Mouse (Mus musculus) liver, adult 2 months (tissue): ENCODE measurements around the gene Tnnc2. TPM values are rescaled to one million over a fixed set of nuclear protein-coding genes. Genes with fewer than 3 reads are reported as not detected.

Source experiments
- DNase-seq: peaks from one replicate; pipeline ENCODE4 v3.0.0-alpha.2; 2011; ENCODE audit warnings: low read depth, low spot score; ENCODE audit errors: extremely low read depth
- H3K27ac ChIP-seq: fragments of 200-500 bp; replicated peaks from 2 replicates; pipeline ENCODE4 v1.5.1; 2012; ENCODE audit warnings: low read depth, mild to moderate bottlenecking, control low read depth, inconsistent platforms, low read length; ENCODE audit not compliant: insufficient read depth
- H3K27me3 ChIP-seq: fragments of 200-500 bp; 2 replicates; pipeline ENCODE4 v1.6.1; 2012; ENCODE audit warnings: mild to moderate bottlenecking, moderate library complexity, low read length, inconsistent platforms; ENCODE audit not compliant: control insufficient read depth, insufficient read depth
- H3K36me3 ChIP-seq: fragments of 200-500 bp; 2 replicates; pipeline ENCODE4 v1.6.1; 2012; ENCODE audit warnings: low read length, inconsistent platforms; ENCODE audit not compliant: control insufficient read depth, insufficient read depth
- H3K4me1 ChIP-seq: fragments of 200-500 bp; 2 replicates; pipeline ENCODE4 v1.6.1; 2011; ENCODE audit warnings: low read length; ENCODE audit not compliant: control insufficient read depth, insufficient read depth
- H3K4me3 ChIP-seq: fragments of 200-500 bp; 2 replicates; pipeline ENCODE4 v1.5.1; 2011; ENCODE audit warnings: low read depth, mild to moderate bottlenecking, control low read depth, low read length, moderate library complexity; ENCODE audit not compliant: insufficient read depth
- H3K79me2 ChIP-seq: fragments of 200-500 bp; 2 replicates; pipeline ENCODE4 v1.6.1; 2012; ENCODE audit warnings: inconsistent platforms, mild to moderate bottlenecking, low read length, moderate library complexity; ENCODE audit not compliant: control insufficient read depth, insufficient read depth
- H3K9ac ChIP-seq: fragments of 200-500 bp; 2 replicates; pipeline ENCODE4 v1.6.1; 2012; ENCODE audit warnings: low read depth, mild to moderate bottlenecking, control low read depth, inconsistent platforms, low read length
- CTCF ChIP-seq: fragments of 200-500 bp; IDR thresholded peaks from 2 replicates; pipeline ENCODE4 v1.5.1; 2011; ENCODE audit warnings: low read depth, low read length, control low read depth
- POLR2A ChIP-seq: fragments of 200-500 bp; IDR thresholded peaks from 2 replicates; pipeline ENCODE4 v1.6.1; 2011; ENCODE audit warnings: low read length, control low read depth; ENCODE audit not compliant: insufficient read depth; ENCODE audit errors: extremely low read depth
- WGBS: fragments of 180-500 bp; shearing (Covaris S2); methylation state at CpG from one replicate; pipeline ENCODE4 v1.1.7; 2018; 5-methylcytosine and 5-hydroxymethylcytosine counted together
- polyA plus RNA-seq: library from polyadenylated mRNA; depleted of rRNA; stranded (reverse); fragments of >200 nt; gene quantifications from 2 replicates; pipeline ENCODE4 v1.2.3, GENCODE M21; 2012
- total RNA-seq: library from RNA; depleted of rRNA; stranded (reverse); fragments of >200 nt; gene quantifications from 2 replicates; pipeline ENCODE4 v1.2.3, GENCODE M21; 2014

The Tnnc2 gene
- total and polyA plus RNA-seq, 2 experiments: 6.1 TPM; not detected in 1

DNA sequence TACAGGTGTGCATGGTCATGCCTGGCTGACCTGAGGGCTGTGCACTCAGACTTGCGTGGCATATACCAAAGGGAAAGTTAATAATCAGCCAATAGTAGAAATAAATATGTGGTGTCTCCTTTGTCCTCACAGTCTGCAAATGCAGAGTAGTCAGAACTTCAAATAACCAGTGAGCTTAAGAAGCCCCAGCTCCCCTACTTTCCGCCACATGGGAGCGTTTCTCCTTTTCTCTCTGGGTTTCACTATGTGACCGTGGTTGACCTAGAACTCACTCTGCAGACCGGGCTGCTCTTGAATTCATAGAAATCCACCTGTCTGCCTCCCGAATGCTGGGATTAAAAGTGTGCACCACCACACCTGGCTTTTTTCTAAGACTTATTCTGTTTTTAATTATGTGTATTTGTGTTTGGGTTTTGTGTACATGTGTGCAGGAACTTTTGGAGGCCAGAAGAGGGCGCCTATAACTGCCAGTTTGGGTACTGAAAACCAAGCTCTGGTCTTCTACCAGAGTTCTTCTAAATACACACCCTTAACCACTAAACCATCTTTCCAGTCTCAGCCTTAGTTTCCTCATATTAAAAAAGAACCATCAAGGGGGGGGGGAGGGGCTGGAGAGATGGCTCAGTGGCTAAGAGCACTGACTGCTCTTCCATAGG is 4.3 kb upstream of the Tnnc2 start:
- WGBS: 75% methylated on average over 7 of the region's 7 CpGs
- no peak overlapping the region for H3K9ac ChIP-seq
- H3K36me3 ChIP-seq: no peaks in the 10 kb centered on the region
- H3K79me2 ChIP-seq: no peaks in the 10 kb centered on the region
- peak; percentile 31 for DNase-seq
- no peak overlapping the region for H3K27ac ChIP-seq
- peaks cover 10% of the 10 kb centered on the region for H3K4me1 ChIP-seq
- no peak overlapping the region for H3K4me3 ChIP-seq
- no peak for TF ChIP-seq POLR2A
- peak; percentile 23; the same call in 1 of the 2 replicates for TF ChIP-seq CTCF
- H3K27me3 ChIP-seq: no peaks in the 10 kb centered on the region

DNA sequence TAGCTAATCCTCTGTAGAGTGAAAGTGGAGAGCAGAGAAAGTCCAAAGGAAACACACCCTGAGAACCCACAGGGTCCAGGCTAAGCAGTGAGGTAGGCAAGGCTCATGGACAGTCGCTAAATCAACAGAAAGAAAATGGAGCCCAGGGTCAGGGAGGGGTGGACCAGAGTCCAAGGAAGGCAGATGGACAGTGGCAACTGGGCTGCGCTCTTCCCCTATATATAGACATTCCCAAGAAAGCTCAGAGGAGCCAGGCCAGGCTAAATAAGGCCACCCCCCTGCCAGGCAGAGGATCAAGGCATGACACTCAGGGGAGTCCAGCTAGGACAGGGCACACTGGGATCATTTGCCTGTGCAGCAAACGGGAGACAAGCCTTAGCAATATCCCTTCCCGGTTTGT is 2.1 kb upstream of the Tnnc2 start:
- WGBS: 75% methylated on average over 4 of the region's 4 CpGs
- no peak overlapping the region for H3K4me3 ChIP-seq

GRCm38 (mm10) chr2:164778809-164779208 is 958 bp downstream of the Tnnc2 start:
- 75% methylated on average over 7 of the region's 7 CpGs for WGBS
- Histone ChIP-seq H3K27ac (no peak overlapping the region), H3K9ac (no peak overlapping the region), H3K4me1 (no peaks in the 10 kb centered on the region), H3K4me3 (no peak overlapping the region), H3K79me2 (no peaks in the 10 kb centered on the region), H3K36me3 (no peaks in the 10 kb centered on the region), H3K27me3 (no peaks in the 10 kb centered on the region)
- no peak for TF ChIP-seq POLR2A
- TF ChIP-seq CTCF: no peak
- DNase-seq: no peak

More for the DNA sequence above, 2.1 kb upstream of the Tnnc2 start:
- TF ChIP-seq POLR2A (no peak), CTCF (no peak)
- Histone ChIP-seq H3K79me2 (no peaks in the 10 kb centered on the region), H3K4me1 (peaks cover 8% of the 10 kb centered on the region), H3K27me3 (no peaks in the 10 kb centered on the region), H3K27ac (no peak overlapping the region), H3K9ac (no peak overlapping the region), H3K36me3 (no peaks in the 10 kb centered on the region)
- DNase-seq: no peak

GRCm38 (mm10) chr2:164778015-164778287 is 1.8 kb downstream of the Tnnc2 start:
- H3K27me3 ChIP-seq: no peaks in the 10 kb centered on the region
- WGBS: 83% methylated on average over 11 of the region's 11 CpGs

GRCm38 (mm10) chr2:164777246-164778014 is 2.3 kb downstream of the Tnnc2 start:
- TF ChIP-seq CTCF (no peak), POLR2A (no peak)
- H3K79me2 ChIP-seq: no peaks in the 10 kb centered on the region
- DNase-seq: no peak
- H3K4me1 ChIP-seq: no peaks in the 10 kb centered on the region
- no peaks in the 10 kb centered on the region for H3K36me3 ChIP-seq
- no peak overlapping the region for H3K27ac ChIP-seq
- H3K9ac ChIP-seq: no peak overlapping the region
- no peaks in the 10 kb centered on the region for H3K27me3 ChIP-seq
- no peak overlapping the region for H3K4me3 ChIP-seq
- WGBS: 81% methylated on average over 30 of the region's 30 CpGs

More at GRCm38 (mm10) chr2:164778015-164778287, 1.8 kb downstream of the Tnnc2 start:
- Histone ChIP-seq H3K4me1 (no peaks in the 10 kb centered on the region), H3K4me3 (no peak overlapping the region), H3K79me2 (no peaks in the 10 kb centered on the region), H3K27ac (no peak overlapping the region), H3K36me3 (no peaks in the 10 kb centered on the region), H3K9ac (no peak overlapping the region)
- no peak for DNase-seq
- TF ChIP-seq CTCF: no peak
- no peak for TF ChIP-seq POLR2A

DNA sequence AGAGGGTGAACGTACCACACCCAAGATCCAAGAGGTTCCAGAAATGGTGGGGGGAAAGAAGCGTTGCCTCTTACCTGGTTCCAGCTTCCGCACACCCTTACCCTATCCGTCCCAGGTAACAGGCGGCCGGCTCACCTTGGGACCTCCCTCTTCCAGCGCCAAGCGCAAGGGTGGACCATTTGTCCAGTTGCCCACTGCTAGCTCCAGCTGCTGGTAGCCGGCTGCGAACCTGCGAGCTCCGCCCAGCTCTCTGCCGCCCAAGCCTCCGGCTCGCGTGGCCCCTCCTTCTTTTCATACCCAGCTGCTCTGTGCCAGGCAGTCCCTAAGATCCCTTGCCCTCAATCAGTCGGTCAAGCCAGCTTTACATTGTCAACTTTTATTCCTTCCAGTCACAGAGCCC is 3.0 kb downstream of the Tnnc2 start:
- DNase-seq: no peak
- Histone ChIP-seq H3K36me3 (no peaks in the 10 kb centered on the region), H3K4me3 (no peak overlapping the region), H3K79me2 (no peaks in the 10 kb centered on the region), H3K9ac (no peak overlapping the region), H3K27ac (no peak overlapping the region), H3K4me1 (no peaks in the 10 kb centered on the region), H3K27me3 (no peaks in the 10 kb centered on the region)
- WGBS: 69% methylated on average over 17 of the region's 17 CpGs
- TF ChIP-seq POLR2A (no peak), CTCF (no peak)
